Mouse (Mus musculus) myocyte (in vitro differentiated cells): ENCODE results near the gene Mamdc2.
A peak's percentile ranks its signal among the peaks of the same experiment; 100 is the strongest.

Source experiments
- CEBPB ChIP-seq: IDR thresholded peaks from 2 replicates; pipeline ENCODE4 v1.6.1; 2011; ENCODE audit warnings: mild to moderate bottlenecking, moderate library complexity; ENCODE audit not compliant: poor library complexity, insufficient read depth, severe bottlenecking
- MAX ChIP-seq: IDR thresholded peaks from one replicate; pipeline ENCODE4 v1.6.1; 2011; ENCODE audit warnings: low read depth, mild to moderate bottlenecking, control low read depth
- MYOD1 ChIP-seq, 3 experiments: IDR thresholded peaks; one replicate each; pipeline ENCODE4 v1.6.1; 2011; ENCODE audit warnings: control low read depth in 2 of 3, low read depth in 2 of 3, mild to moderate bottlenecking in 2 of 3, moderate library complexity in 1 of 3; ENCODE audit not compliant: insufficient read length in 2 of 3, control insufficient read depth in 1 of 3
- MYOG ChIP-seq, 3 experiments: IDR thresholded peaks; one replicate each; pipeline ENCODE4 v1.6.1; 2011; ENCODE audit warnings: control low read depth in 2 of 3, low read depth in 2 of 3, mild to moderate bottlenecking in 2 of 3; ENCODE audit not compliant: insufficient read length in 2 of 3, control insufficient read depth in 1 of 3, insufficient read depth in 1 of 3
- POLR2A ChIP-seq: IDR thresholded peaks from one replicate; pipeline ENCODE4 v1.6.1; 2011; ENCODE audit warnings: low read depth, mild to moderate bottlenecking, control low read depth, moderate library complexity; ENCODE audit not compliant: insufficient read length
- SRF ChIP-seq: IDR thresholded peaks from one replicate; pipeline ENCODE4 v1.6.1; 2011; ENCODE audit warnings: low read depth; ENCODE audit not compliant: control insufficient read depth, insufficient read length
- TCF12 ChIP-seq: IDR thresholded peaks from one replicate; pipeline ENCODE4 v1.6.1; 2011; ENCODE audit warnings: mild to moderate bottlenecking, control low read depth; ENCODE audit not compliant: poor library complexity, insufficient read depth, severe bottlenecking
- USF1 ChIP-seq: IDR thresholded peaks from one replicate; pipeline ENCODE4 v1.6.1; 2011; ENCODE audit warnings: low read depth, mild to moderate bottlenecking, control low read depth, moderate library complexity

DNA sequence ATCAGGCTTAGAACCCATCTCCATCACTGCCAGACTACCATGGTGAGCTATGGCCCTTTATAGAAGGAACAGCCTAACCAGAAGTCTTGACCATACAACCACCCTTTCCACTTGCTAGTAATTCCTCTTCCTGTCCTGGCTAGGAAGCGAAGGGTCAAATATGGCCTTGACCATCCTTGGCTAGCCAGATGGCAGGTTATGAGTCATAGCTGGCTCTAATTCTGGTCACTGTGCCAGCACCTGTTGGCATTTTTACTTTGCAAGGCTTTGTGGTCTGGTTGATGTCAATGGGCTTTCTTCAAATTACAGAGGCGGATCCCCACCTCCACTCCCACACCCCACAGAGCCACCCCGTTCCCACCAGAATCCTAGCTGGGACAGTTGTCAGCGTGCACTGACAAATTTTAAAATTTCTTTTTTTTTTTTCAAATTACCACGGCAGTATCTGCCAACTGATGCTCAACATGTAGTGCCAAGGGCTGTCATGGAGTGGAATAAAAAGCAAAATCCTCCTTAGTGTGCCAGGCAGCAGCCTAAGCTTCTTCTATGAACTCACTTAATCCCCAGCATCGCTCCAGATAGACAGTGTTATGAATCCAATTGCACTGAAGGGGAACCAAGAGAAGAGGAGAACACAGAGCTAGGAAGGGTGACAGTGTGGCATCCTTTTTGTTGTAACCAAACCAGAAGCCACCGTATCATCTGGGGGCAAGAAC is 73.1 kb downstream of the Mamdc2 start:
- TF ChIP-seq POLR2A (no peak), MYOG (IDR thresholded peaks at IDR 0.05; ENCODE audit: control insufficient read depth in 1 of 3, insufficient read depth in 1 of 3, insufficient read length in 2 of 3, low read depth in 2 of 3) (peak in 1 of 3 experiments; percentile 79), MYOD1 (IDR thresholded peaks at IDR 0.05; ENCODE audit: control insufficient read depth in 1 of 3, insufficient read length in 2 of 3, low read depth in 2 of 3) (peak; percentile 32 to 80 (median 74)), CEBPB (no peak), USF1 (no peak), MAX (no peak), SRF (peak; percentile 93), TCF12 (peak; percentile 76)
